Mouse (Mus musculus): ENCODE data around the gene Acsf3. TPM values are rescaled to one million over a fixed set of nuclear protein-coding genes. Genes with fewer than 3 reads are reported as not detected.

Acsf3 gene
- total and polyA plus RNA-seq, 2 experiments, result 12.8 to 38.4 TPM

GRCm38 (mm10) chr8:122769251-122770058, 5.8 kb upstream of the Acsf3 start:
- Histone ChIP-seq H3K27ac (replicated peaks; ENCODE audit: insufficient read depth, low read depth, low read length) (no peak overlapping the region), H3K27me3 (ENCODE audit: control insufficient read depth, insufficient read depth, low read length) (no peaks in the 10 kb centered on the region), H3K4me3 (ENCODE audit: insufficient read depth, low read depth, low read length) (no peak overlapping the region), H3K9ac (ENCODE audit: low read depth, low read length) (no peak overlapping the region), H3K36me3 (ENCODE audit: control insufficient read depth, insufficient read depth, low read length) (no peaks in the 10 kb centered on the region), H3K4me1 (ENCODE audit: control insufficient read depth, insufficient read depth, low read length) (no peaks in the 10 kb centered on the region), H3K79me2 (ENCODE audit: control insufficient read depth, insufficient read depth, low read length) (no peaks in the 10 kb centered on the region)
- 67% methylated on average over 24 of the region's 24 CpGs for WGBS
- no peak for DNase-seq (ENCODE audit: extremely low read depth, low read depth, low spot score)
- TF ChIP-seq CTCF (IDR thresholded peaks at IDR 0.05; ENCODE audit: low read depth, low read length), result no peak
- no peak for TF ChIP-seq POLR2A (IDR thresholded peaks at IDR 0.05; ENCODE audit: extremely low read depth, insufficient read depth, low read length)

GRCm38 (mm10) chr8:122772431-122773060, 2.7 kb upstream of the Acsf3 start:
- Histone ChIP-seq H3K9ac (ENCODE audit: low read depth, low read length) (no peak overlapping the region), H3K4me3 (ENCODE audit: insufficient read depth, low read depth, low read length) (no peak overlapping the region), H3K4me1 (ENCODE audit: control insufficient read depth, insufficient read depth, low read length) (peaks cover 3% of the 10 kb centered on the region), H3K27me3 (ENCODE audit: control insufficient read depth, insufficient read depth, low read length) (no peaks in the 10 kb centered on the region), H3K79me2 (ENCODE audit: control insufficient read depth, insufficient read depth, low read length) (peaks cover 3% of the 10 kb centered on the region; the same call in 1 of the 2 replicates), H3K27ac (replicated peaks; ENCODE audit: insufficient read depth, low read depth, low read length) (no peak overlapping the region), H3K36me3 (ENCODE audit: control insufficient read depth, insufficient read depth, low read length) (no peaks in the 10 kb centered on the region)
- WGBS, result 30% methylated on average over 10 of the region's 10 CpGs
- DNase-seq (ENCODE audit: extremely low read depth, low read depth, low spot score), result no peak
- TF ChIP-seq CTCF (IDR thresholded peaks at IDR 0.05; ENCODE audit: low read depth, low read length) (no peak), POLR2A (IDR thresholded peaks at IDR 0.05; ENCODE audit: extremely low read depth, insufficient read depth, low read length) (no peak)

GRCm38 (mm10) chr8:122777701-122778100, 2.4 kb downstream of the Acsf3 start:
- no peak overlapping the region for H3K4me3 ChIP-seq (ENCODE audit: insufficient read depth, low read depth, low read length)
- peaks cover 3% of the 10 kb centered on the region for H3K4me1 ChIP-seq (ENCODE audit: control insufficient read depth, insufficient read depth, low read length)
- no peaks in the 10 kb centered on the region for H3K27me3 ChIP-seq (ENCODE audit: control insufficient read depth, insufficient read depth, low read length)
- no peak for TF ChIP-seq POLR2A (IDR thresholded peaks at IDR 0.05; ENCODE audit: extremely low read depth, insufficient read depth, low read length)
- no peak overlapping the region for H3K27ac ChIP-seq (replicated peaks; ENCODE audit: insufficient read depth, low read depth, low read length)
- H3K79me2 ChIP-seq (ENCODE audit: control insufficient read depth, insufficient read depth, low read length), result peaks cover 3% of the 10 kb centered on the region; the same call in 1 of the 2 replicates
- WGBS, result 92% methylated on average over 6 of the region's 6 CpGs
- DNase-seq (ENCODE audit: extremely low read depth, low read depth, low spot score), result no peak
- H3K36me3 ChIP-seq (ENCODE audit: control insufficient read depth, insufficient read depth, low read length), result no peaks in the 10 kb centered on the region
- no peak overlapping the region for H3K9ac ChIP-seq (ENCODE audit: low read depth, low read length)

GRCm38 (mm10) chr8:122778703-122779239, 3.5 kb downstream of the Acsf3 start:
- Histone ChIP-seq H3K36me3 (ENCODE audit: control insufficient read depth, insufficient read depth, low read length) (no peaks in the 10 kb centered on the region), H3K27me3 (ENCODE audit: control insufficient read depth, insufficient read depth, low read length) (no peaks in the 10 kb centered on the region), H3K4me1 (ENCODE audit: control insufficient read depth, insufficient read depth, low read length) (peaks cover 3% of the 10 kb centered on the region), H3K79me2 (ENCODE audit: control insufficient read depth, insufficient read depth, low read length) (peaks cover 3% of the 10 kb centered on the region; the same call in 1 of the 2 replicates), H3K4me3 (ENCODE audit: insufficient read depth, low read depth, low read length) (no peak overlapping the region), H3K9ac (ENCODE audit: low read depth, low read length) (no peak overlapping the region), H3K27ac (replicated peaks; ENCODE audit: insufficient read depth, low read depth, low read length) (no peak overlapping the region)
- no peak for DNase-seq (ENCODE audit: extremely low read depth, low read depth, low spot score)
- no peak for TF ChIP-seq POLR2A (IDR thresholded peaks at IDR 0.05; ENCODE audit: extremely low read depth, insufficient read depth, low read length)
- TF ChIP-seq CTCF (IDR thresholded peaks at IDR 0.05; ENCODE audit: low read depth, low read length), result no peak
- WGBS, result 89% methylated on average over 3 of the region's 3 CpGs

GRCm38 (mm10) chr8:122779255-122779654, 4.0 kb downstream of the Acsf3 start:
- H3K4me1 ChIP-seq (ENCODE audit: control insufficient read depth, insufficient read depth, low read length), result peaks cover 3% of the 10 kb centered on the region
- no peak for DNase-seq (ENCODE audit: extremely low read depth, low read depth, low spot score)
- no peak overlapping the region for H3K9ac ChIP-seq (ENCODE audit: low read depth, low read length)
- 85% methylated on average over 9 of the region's 9 CpGs for WGBS
- TF ChIP-seq POLR2A (IDR thresholded peaks at IDR 0.05; ENCODE audit: extremely low read depth, insufficient read depth, low read length) (no peak), CTCF (IDR thresholded peaks at IDR 0.05; ENCODE audit: low read depth, low read length) (no peak)
- no peaks in the 10 kb centered on the region for H3K36me3 ChIP-seq (ENCODE audit: control insufficient read depth, insufficient read depth, low read length)
- H3K79me2 ChIP-seq (ENCODE audit: control insufficient read depth, insufficient read depth, low read length), result peaks cover 3% of the 10 kb centered on the region; the same call in 1 of the 2 replicates
- H3K27me3 ChIP-seq (ENCODE audit: control insufficient read depth, insufficient read depth, low read length), result no peaks in the 10 kb centered on the region
- H3K4me3 ChIP-seq (ENCODE audit: insufficient read depth, low read depth, low read length), result no peak overlapping the region
- no peak overlapping the region for H3K27ac ChIP-seq (replicated peaks; ENCODE audit: insufficient read depth, low read depth, low read length)
